Mouse (Mus musculus) gastrocnemius, postnatal 4 days (tissue): ENCODE results near the gene Sult5a1. TPM values are rescaled to one million over a fixed set of nuclear protein-coding genes. Genes with fewer than 3 reads are reported as not detected.
"Not testable (repeated sequence)": the region's sequence is repeated elsewhere in the genome, so short reads cannot be mapped to it uniquely, and the experiment has no call there.

Experiments
- DNase-seq, 2 experiments: peaks; one replicate each; pipeline ENCODE4 v3.0.0; 2021 to 2022; ENCODE audit warnings: low spot score in 2 of 2, mixed read lengths in 2 of 2
- long read RNA-seq, 2 experiments: library from polyadenylated mRNA; stranded (forward); transcript quantifications; one replicate each; pipeline ENCODE4 v2.0.0; 2021
- total RNA-seq, 2 experiments: library from RNA; stranded (reverse); gene quantifications; 2 replicates each; pipeline ENCODE4 v1.2.3; 2021

Gene Sult5a1
- total RNA-seq, result 10 to 100 TPM; 10.2 to 10.8 TPM
- long read RNA-seq, experiment 1, partial matches to known transcripts, result 0 of 8 reads
- long read RNA-seq, experiment 1, other reads (novel, unspliced or antisense), result 3 of 8 reads
- long read RNA-seq, experiment 2, partial matches to known transcripts, result 1 of 7 reads
- long read RNA-seq, experiment 2, other reads (novel, unspliced or antisense), result 4 of 7 reads

DNA sequence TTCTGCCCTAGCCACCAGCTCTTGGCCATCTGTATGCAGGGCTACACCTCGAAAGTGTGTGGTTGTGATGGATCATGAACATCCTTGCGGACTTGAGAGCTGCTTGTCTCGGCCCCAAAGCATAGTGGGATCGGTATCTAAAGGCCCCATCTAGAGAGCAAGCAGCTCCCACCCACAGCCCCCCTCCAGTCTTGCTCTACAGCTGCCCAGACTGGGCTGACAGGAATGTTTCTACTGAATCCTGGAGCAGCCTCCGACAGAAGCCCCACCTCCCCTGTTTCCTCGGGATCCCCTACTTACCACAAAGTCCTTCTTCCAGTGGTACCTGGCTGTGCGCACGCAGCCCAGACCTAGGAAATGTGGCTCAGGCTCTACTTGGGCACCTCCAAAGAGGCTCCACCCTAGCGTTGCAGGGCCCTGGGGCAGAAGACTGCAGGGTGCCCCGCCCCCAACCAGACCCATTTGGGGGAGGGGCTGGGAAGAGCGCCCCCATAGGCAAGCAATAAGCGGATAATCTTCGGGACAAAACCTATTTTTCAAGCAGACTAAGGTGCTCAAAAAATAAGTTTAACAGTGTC, at the start of gene Sult5a1:
Gene Sult5a1 (minus strand): TSS at position 428 of the 578 bp plus-strand sequence.
- DNase-seq, result peak in 1 of 2 experiments; percentile 41

DNA sequence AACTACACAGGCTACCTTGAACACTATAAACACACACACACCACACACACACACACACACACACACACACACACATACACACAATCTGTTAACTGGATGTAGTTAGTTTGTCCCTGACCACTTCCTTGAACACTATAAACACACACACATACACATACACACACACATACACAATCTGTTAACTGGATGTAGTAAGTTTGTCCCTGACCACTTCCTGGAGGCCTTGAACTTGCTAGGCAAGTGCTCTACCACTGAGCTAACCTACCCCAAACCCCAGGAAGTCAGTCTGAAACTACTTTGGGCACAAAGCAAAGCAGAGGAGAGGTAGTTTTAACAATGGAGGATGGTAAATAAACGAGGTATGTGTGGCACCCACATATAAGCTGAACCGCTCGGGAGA, 45.5 kb upstream of the Sult5a1 start:
- no peak for DNase-seq

DNA sequence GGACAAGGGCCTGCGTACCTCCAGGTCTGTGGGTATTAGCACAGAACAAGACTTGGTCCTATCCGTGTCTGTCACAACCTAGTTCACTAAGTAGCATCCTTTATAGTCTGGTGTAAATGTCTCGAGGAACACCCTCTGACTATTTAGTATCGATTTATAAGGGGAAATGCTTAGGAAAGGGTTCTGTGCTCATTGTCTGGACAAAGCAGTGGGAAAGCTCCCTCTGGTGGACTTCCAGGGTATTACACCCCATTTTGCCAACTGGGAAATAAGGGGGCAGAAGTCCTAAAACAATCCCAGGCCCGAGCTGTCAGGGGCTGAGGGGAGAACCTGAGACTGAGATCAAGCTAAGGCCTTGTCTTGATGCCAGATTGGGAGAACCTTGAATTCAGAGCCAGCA, 44.2 kb upstream of the Sult5a1 start:
- DNase-seq, result peak; percentile 58 to 76

DNA sequence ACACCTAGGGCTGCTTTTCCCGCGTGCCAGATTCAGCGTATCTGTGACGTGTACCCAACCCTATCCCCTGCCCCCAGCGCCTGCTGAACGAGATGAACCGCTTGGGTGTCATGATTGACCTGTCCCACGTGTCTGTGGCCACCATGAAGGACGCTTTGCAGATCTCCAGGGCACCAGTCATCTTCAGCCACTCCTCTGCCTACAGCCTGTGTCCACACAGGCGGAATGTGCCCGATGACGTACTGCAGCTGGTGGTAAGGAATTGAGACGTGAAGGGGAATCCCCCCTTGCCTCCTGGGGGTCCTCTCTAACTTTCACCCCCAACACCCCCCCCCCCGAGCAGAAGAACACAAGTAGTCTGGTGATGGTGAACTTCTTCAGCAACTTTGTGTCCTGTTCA, 41.7 kb upstream of the Sult5a1 start:
- DNase-seq, result no peak

DNA sequence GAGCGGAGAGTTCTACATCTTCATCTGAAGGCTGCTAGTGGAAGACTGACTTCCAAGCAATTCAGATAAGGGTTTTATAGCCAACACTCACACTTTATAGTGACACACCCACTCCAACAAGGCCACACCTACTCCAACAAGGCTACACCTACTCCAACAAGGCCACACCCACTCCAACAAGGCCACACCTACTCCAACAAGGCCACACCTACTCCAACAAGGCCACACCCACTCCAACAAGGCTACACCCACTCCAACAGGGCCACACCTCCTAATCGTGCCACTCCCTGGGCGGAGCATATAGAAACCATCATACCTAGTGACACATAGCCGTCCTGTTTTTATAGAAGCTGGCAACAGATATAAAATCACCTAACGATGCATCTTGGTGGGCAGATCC, 38.9 kb upstream of the Sult5a1 start:
- DNase-seq, result not testable (repeated sequence)

DNA sequence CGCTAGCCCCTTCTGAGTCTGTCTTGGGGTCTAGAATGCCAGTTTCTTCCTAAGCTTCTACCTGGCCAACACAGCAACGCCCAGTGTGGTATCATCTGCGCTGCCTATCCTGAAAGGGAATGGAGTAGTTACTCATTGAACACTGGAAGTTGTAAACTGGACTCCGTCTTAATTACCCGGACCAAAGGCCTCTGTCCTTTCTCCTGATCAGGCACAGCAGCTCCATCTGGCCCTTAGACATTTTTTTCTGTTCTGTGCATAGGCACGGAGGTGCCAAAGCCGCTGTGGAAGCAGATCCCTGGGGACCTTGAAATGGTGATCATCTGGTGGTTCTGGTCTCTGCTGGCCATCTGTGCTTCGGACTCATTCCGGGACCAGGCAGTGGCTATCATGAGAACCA, 35.7 kb upstream of the Sult5a1 start:
- no peak for DNase-seq

DNA sequence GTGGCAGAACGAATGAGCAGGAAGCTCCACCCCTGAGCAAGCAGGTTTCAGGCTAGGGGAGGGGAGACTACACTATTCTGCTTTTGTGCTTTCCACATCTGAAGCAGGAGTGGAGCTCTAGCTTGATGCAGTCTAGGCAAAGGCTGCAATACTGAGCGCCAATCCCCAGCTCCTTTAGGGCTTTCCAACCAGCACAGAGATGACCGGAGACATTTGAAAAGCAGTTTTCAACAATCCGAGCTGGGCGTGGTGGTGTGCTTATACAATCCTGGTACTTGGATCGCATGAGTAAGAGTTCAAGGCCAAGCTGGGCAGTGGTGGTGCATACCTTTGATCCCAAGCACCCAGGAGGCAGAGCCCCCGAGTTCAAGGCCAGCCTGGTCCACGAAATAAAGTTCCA, 33.8 kb upstream of the Sult5a1 start:
- DNase-seq, result no peak

DNA sequence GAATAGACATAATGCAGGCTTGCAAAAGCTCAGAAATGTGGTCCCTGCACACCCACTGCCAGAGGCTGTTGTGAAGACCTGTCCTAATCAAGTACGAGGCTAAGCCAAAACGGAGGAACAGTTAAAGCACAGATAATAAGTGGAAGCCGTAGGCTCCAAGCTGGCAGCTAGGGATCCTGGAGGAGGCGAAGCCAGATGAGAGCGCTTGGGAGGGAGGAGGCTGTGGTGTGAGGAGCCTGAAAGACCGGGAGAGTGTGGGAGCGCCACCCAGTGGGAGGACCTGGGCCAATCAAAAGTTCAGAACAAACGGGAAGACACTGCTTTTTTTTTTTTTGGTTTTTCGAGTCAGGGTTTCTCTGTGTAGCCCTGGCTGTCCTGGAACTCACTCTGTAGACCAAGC, 32.6 kb upstream of the Sult5a1 start:
- DNase-seq, result peak; percentile 65 to 88

DNA sequence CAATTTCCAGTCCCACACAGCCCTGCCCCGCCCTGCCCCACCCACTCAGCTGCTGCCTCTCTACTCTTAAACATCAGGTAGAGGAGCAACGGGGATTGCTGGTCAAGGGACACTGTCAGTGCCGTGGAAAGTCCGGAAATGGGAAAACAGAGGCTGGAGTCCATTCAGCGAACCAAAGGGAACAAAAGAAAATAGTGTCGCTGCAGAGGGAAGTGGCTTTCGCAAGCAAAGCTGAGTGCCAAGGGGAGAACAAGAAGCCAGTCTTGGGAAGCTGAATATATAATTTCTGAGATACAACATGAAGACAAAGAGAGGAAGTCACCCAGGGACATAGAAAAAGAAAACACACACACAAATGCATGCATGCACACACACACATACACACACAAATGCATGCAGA, 30.7 kb upstream of the Sult5a1 start:
- DNase-seq, result no peak

DNA sequence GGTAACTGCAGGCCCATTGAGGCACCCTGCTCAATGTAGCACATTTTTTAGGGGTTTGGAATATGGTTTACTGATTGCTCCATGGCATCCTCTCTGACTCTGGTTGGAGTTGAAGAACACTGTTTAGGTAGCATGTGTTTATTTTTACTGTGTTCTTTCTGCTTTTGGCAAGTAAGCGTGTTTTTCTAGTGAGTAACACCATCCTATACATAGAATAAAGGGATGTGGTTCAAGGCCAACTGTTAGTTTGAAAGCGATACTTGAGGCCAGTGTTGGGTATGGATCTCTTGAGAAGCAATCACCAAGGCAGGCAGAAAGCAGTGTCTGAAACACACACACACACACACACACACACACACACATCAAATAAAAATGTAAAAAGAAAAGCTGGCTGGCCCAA, 29.9 kb upstream of the Sult5a1 start:
- no peak for DNase-seq

DNA sequence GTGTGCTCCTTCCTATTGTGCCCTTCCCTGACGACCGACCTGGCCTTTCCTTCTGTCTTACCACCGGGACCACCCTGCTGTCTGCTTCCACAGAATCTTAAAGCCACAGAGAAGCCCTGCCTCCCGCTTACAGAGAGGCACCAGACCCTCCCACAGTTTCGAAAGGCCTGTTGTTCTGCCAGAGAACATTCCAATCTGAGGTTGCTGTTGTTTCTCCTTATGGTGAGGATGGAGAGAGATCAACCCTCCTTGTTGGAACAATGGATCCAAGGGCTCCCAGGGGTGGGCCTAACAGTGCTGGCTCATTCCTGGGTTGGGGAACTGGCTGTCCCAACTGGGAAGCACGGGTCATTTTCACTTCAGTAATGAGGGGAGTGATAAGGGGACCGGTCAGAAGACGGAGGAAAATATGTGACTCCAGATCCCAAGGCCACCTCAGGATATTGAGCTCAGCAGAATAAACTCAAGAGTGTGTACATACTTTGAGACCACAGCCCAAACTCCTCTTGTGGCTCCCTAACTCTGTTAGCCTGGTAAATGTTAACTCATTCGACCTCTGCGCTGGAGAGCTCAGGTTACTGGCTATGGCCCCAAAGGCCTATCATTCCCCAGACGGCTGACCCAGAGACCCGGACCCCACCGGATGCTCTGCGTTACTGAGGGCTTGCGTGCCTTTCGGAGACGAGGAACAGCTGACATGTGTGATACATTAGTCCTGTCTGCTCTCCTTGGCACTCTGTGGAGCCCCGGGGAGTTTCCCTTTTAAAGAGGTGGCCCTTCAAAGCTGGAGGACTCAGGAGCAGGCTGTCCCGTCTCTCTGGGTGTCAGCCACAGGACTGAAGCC, 27.7 kb upstream of the Sult5a1 start, which contains the start of gene Dpep1:
Gene Dpep1 (plus strand): TSS at position 677 of the 844 bp plus-strand sequence.
- DNase-seq, result peak in 1 of 2 experiments; percentile 42

DNA sequence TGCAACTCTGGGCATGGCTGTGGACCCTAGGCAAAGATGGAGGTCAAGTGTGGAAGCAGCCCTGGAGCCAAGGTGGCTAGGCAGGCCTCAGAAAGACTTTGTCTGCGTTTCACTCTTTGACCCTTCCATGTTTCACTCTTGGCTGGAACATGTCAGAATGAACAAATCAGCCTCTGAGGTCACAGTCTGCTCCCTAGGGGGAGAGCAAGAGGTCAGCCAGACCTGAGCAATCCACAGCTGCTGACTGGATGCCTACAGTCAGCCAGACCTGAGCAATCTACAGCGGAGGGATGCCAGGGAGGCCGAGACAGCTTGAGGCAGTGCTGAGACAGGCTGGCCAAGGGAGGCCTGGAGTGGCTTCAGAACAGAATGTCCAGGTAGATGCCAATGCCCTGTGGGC, 23.3 kb upstream of the Sult5a1 start:
- no peak for DNase-seq

DNA sequence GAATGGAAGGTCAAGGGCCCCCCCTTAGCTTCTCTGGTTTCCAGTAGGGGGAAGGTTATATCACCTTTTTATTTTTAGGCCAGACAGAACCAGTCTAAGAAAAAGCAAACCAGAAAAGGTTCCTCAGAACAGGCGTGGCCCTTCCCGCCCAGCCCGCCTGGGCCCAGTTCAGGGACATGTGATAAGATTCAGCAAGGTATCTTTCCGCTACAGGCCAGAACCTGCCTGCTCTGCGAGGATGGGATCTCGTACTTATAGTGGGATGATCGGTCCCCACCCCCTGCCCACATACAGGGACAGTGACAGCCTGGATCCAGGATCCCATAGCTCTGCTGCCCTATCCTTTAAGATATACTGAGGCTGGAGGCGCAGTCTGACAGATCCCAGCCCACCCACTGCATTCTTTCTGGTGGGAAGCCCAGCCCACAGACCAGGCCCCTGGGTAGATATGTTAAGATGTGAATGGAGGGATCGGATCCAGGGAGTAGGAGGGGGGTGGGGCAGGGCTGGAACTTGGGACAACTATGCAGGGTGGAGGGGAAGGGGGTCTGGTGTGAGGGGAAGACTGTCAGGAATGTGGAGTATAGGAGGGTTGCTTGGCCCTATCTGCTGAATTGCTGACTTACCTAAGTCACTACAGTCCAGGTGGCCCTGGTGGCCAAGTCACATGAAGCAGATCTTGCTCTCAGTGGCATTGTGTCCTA, 1.9 kb downstream of the Sult5a1 start:
- no peak for DNase-seq

DNA sequence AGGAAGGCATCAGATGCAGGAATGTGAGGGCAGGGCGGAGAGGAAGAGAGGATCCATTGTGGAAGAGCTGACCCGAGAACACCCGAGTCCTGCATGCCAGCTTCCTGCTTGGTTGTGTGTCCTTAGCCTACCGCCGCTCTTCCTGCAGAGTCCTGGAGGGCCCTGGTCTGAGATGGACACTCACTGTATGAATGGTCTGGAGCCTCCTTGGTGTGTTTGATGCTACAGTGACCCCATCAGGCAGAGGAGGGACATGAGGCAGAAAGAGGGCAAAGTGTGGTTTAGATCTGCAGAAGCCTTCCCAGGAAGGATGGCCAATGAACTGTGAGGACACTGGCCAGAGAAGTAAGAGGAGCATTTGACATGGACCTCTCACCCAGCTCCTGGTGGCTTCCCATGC, 2.9 kb downstream of the Sult5a1 start:
- no peak for DNase-seq

DNA sequence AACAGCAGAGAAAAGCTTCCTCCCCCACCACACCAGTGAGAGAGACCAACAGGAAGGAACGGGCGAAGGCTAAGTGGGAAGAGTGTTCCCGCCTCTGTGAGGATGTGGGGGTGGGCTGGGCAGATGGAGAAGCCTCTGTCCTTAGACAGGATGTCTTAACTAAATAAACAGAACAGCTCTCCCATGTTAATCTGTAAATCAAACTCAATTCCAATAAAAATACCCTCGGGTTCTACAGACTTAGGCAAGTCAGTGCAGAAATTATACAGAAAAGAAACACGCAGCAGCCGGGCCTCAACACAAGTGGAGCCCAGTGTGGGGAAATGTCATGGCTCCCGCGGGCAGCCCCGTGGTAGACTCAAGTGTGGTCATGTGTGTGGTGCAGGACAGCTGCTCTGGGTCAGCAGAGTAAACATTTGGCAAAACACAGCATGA, 7.4 kb downstream of the Sult5a1 start:
- no peak for DNase-seq

DNA sequence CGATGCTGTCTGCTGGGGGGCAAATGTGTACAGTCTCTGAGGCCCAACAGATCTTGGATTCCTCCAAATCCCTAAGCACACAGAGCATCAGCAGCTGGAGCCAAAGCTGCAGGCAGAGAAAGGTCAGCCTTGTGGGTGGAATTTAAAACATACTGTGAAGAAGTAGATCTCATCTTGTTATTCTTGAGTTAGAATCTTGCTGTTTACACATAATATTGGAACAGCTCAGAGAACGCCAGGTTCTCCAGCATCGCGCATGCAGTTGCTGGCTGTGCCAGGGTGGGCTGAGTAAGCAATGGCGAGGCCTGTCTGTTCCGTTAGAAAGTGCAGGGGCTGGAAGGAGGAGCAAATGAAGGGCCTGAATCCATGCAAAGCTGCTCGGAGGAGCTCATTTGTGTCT, 11.7 kb downstream of the Sult5a1 start:
- no peak for DNase-seq

DNA sequence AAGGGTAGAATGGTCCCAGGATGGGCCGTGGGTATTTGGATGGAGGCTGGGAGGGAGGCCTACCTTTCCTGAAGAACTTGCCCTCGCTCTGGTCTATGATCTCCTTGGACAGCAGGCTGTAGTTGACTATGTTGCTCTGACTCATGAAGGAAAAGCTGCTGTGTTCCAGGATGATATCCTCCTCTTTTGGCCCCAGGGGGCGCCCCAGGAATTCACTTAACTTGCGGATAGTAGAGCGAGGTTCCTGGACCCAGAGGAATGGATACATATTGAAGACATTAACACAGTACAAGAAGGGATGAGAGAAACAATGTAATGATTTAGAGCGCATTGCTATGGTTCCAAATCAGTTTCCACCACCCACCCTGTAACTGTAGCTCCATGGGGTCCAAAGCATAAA, 12.8 kb downstream of the Sult5a1 start:
- peak in 1 of 2 experiments; percentile 75 for DNase-seq

DNA sequence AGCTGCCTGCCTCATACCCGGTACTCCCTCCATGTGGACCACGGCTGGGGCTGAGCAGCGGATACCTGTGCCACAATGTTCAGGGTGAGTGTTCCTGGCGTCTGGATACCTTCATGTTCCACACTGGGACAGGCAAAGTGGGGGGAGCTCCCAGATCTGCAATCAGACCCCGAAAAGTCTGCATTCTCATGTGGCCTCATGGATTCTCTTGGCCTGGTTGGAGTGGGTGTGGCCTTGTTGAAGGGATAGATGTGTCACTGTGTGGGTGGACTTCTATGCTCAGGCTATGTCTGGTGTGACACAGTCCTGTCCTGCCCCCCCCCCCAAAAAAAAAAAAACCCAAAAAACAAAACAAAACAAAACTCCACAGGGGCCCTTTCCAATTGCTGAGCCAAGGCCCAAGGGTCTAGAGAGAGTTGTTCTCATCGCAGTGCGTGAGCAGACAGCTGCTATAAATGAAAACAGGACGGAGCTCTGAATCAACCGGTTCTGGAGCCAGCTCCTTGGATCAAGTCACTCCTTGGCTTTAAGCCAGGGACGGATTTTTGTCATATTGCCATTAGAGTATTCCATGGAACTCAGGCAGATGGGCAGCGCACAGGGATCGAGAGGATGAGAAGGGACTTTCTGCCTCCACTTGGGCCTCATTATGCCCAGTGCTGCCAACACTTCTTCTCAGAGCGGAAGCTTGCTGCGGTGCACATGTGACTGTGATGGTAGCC, 16.2 kb downstream of the Sult5a1 start:
- DNase-seq, result peak; percentile 81 to 89

DNA sequence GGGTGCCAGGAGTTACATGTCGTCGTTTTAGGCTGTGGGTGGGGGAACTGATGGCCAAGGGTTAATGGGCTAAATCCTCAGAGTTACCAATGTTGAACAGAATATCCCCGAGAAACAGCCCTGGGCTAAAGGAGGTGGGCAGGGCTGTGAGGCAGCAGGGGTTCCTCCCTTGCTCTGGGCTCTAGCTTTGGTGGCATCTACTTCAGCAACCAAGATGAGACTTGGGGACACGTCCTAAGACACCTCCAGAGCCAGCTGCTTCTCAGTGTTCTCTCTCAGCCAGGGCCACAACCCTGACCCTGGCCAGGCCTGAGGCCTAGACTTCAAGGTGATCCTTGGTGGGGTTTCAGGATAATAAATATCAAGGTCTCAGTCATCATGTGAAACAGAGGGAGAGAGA, 19.4 kb downstream of the Sult5a1 start:
- DNase-seq, result no peak

DNA sequence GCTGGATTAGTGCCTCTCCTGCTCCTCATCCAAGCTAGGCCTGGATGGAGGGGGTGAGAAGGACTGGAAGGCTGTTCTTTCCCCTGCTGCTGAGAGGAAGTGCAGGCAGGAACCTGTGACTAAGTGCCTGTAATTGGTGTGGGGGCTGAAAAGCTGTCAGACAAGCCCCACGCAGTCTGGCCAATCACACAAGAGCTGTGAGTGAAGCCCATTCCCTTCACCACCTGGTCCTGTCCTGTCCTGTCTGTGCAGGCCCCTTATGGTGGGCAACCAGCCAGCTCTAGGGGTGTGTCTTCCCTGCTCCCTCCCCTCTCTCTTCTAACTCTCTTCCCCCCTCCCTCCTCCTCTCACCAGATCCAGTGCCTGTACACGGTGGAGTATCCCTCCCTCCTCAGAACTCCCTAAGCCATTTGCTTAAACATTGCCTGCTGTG, 20.5 kb downstream of the Sult5a1 start:
- DNase-seq, result peak in 1 of 2 experiments; percentile 77

DNA sequence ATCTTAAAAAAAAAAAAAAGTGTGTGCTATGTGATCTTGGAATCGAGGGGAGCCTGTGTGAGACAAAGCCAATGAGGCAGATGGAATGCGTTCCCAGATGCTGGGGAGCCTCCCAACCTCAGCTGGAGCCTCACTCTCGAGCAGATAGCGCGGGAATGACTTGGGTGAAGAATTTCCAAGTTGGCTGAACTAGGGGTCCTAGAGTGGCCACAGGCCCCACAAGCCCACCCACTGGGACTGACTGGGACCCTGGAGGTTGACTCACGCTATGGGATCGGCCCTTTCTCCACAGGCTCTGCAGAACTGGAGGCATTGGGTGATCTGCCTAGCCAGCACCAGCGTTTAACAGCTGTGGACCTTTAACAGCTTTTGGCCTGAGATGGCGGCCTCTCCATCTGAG, 21.8 kb downstream of the Sult5a1 start:
- no peak for DNase-seq
